Mouse (Mus musculus): ENCODE results near the gene Hdac4.

- TF ChIP-seq CTCF (IDR thresholded peaks at IDR 0.05), result no peak
- TF ChIP-seq EP300 (IDR thresholded peaks at IDR 0.05), result no peak
Observed at GRCm38 (mm10) chr1:92109221-92109620, 86.3 kb downstream of the Hdac4 start.
